Mouse (Mus musculus): Measurements from ENCODE around the gene Pgm3. TPM values are rescaled to one million over a fixed set of nuclear protein-coding genes. Genes with fewer than 3 reads are reported as not detected.

Pgm3 gene
- 12.1 TPM for polyA plus RNA-seq (2015; fragmentation: Illumina TruSeq; extraction: RNeasy Lipid Tissue Mini Kit (QIAGEN cat#74804); ENCODE audit: insufficient read depth, low replicate concordance)

DNA sequence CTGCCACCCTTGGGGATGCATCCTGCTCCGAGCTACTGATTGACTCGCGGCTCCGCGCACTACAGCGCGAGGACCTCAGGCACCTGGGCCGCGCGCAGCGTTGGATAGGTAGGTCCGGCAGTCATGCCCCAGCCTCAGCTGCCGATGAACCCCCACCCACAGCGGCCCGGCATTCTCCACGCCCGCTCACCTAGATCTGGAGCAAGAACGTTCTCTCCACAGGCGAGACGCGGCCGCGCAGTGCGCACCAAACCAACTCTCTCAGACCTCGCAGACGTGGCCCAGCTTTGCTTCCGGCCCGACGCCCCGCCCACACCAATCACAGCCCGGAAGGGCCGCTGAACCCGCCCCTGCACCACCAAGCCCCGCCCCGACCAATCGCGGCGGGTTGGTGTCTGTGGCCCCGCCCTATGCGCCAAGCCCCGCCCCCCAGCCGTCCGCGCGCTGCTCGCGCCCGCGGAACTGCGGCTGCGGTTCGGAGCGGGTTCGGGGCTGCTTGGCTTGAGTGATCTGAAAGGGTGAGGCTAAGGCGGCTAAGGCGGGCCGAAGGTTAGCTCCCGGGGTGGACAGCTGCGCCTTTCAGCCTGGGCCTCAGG, at the start of gene Pgm3, which contains the start of gene Rwdd2a:
TSS of gene Pgm3 (minus strand) at position 303 of the 596 bp plus-strand sequence.
TSS of gene Rwdd2a (plus strand) at position 452 of the 596 bp plus-strand sequence.

Other genes with a start within 250 kb of the Pgm3 start
- gene Ube2cbp, start 106.9 kb downstream of the Pgm3 start, polyA plus RNA-seq (2015; fragmentation: Illumina TruSeq; extraction: RNeasy Lipid Tissue Mini Kit (QIAGEN cat#74804); ENCODE audit: insufficient read depth, low replicate concordance) = 2.6 TPM
- 54.2 TPM for gene Dop1a, start 104.7 kb downstream of the Pgm3 start, polyA plus RNA-seq (2015; fragmentation: Illumina TruSeq; extraction: RNeasy Lipid Tissue Mini Kit (QIAGEN cat#74804); ENCODE audit: insufficient read depth, low replicate concordance)
- gene Rwdd2a, start 149 bp upstream of the Pgm3 start, polyA plus RNA-seq (2015; fragmentation: Illumina TruSeq; extraction: RNeasy Lipid Tissue Mini Kit (QIAGEN cat#74804); ENCODE audit: insufficient read depth, low replicate concordance) = 2.9 TPM
- 5.4 TPM for gene Me1, start 124.1 kb upstream of the Pgm3 start, polyA plus RNA-seq (2015; fragmentation: Illumina TruSeq; extraction: RNeasy Lipid Tissue Mini Kit (QIAGEN cat#74804); ENCODE audit: insufficient read depth, low replicate concordance)
- 0.33 TPM for gene Prss35, start 171.8 kb upstream of the Pgm3 start, polyA plus RNA-seq (2015; fragmentation: Illumina TruSeq; extraction: RNeasy Lipid Tissue Mini Kit (QIAGEN cat#74804); ENCODE audit: insufficient read depth, low replicate concordance)